Mouse (Mus musculus): ENCODE measurements around the gene Ablim2. TPM values are rescaled to one million over a fixed set of nuclear protein-coding genes. Genes with fewer than 3 reads are reported as not detected.

Gene Ablim2
- polyA plus RNA-seq, 1 experiment from 2014 or later: 1.7 TPM

- no peak overlapping the region for H3K27ac ChIP-seq (ENCODE audit: low read depth, low read length)
- no peaks in the 10 kb centered on the region; the same call in none of the 2 replicates for H3K36me3 ChIP-seq (ENCODE audit: control insufficient read depth, insufficient read depth, low read length)
- WGBS: 86% methylated on average over 10 of the region's 10 CpGs
- DNase-seq (ENCODE audit: low spot score) (no peak), ATAC-seq (ENCODE audit: insufficient read depth, low FRiP score, low TSS enrichment) (no peak)
- no peaks in the 10 kb centered on the region for H3K27me3 ChIP-seq (ENCODE audit: control insufficient read depth, insufficient read depth, low read length)
- no peak overlapping the region for H3K4me3 ChIP-seq (ENCODE audit: low read depth, low read length)
- H3K4me2 ChIP-seq (ENCODE audit: low read depth): no peak overlapping the region
- no peaks in the 10 kb centered on the region for H3K9me3 ChIP-seq (ENCODE audit: control insufficient read depth, low read length)
- H3K9ac ChIP-seq (ENCODE audit: low read length): no peak overlapping the region
- peaks cover under 1% of the 10 kb centered on the region; the same call in 1 of the 2 replicates for H3K4me1 ChIP-seq (ENCODE audit: control insufficient read depth, insufficient read depth, low read length)
Measured at GRCm38 (mm10) chr5:35933059-35933458, 175.4 kb downstream of the Ablim2 start.

Other genes starting within 250 kb of the Ablim2 start
- 5.4 and 6.0 TPM in 2 replicates for gene Cpz, start 232.2 kb upstream of the Ablim2 start, polyA plus RNA-seq (2014; fragmentation: Nextera tagmentation; extraction: Ambion mirVana)
- 9.1 and 10.2 TPM in 2 replicates for gene Trmt44, start 182.8 kb upstream of the Ablim2 start, polyA plus RNA-seq (2014; fragmentation: Nextera tagmentation; extraction: Ambion mirVana)
- gene Acox3, start 174.8 kb upstream of the Ablim2 start, polyA plus RNA-seq (2014; fragmentation: Nextera tagmentation; extraction: Ambion mirVana): 15.9 and 16.6 TPM in 2 replicates
- 7.5 and 7.9 TPM in 2 replicates for gene Htra3, start 78.1 kb upstream of the Ablim2 start, polyA plus RNA-seq (2014; fragmentation: Nextera tagmentation; extraction: Ambion mirVana)
- gene Sh3tc1, start 17.9 kb upstream of the Ablim2 start, polyA plus RNA-seq (2014; fragmentation: Nextera tagmentation; extraction: Ambion mirVana): 3.0 and 4.3 TPM in 2 replicates
- 57.8 and 61.8 TPM in 2 replicates for gene Afap1, start 135.4 kb downstream of the Ablim2 start, polyA plus RNA-seq (2014; fragmentation: Nextera tagmentation; extraction: Ambion mirVana)